Mouse (Mus musculus) left cerebral cortex, postnatal 36 days (tissue): ENCODE data around the gene Sema3g. TPM values are rescaled to one million over a fixed set of nuclear protein-coding genes. Genes with fewer than 3 reads are reported as not detected.
A peak's percentile ranks its signal among the peaks of the same experiment; 100 is the strongest.

Source experiments
- DNase-seq, 2 experiments: peaks; one replicate each; pipeline ENCODE4 v3.0.0; 2021 to 2022; ENCODE audit warnings: low spot score in 2 of 2, mixed read lengths in 1 of 2
- intact Hi-C: fragments of 180-260 bp; cut with DNase I; formaldehyde crosslinking; loops from one replicate; pipeline ENCODE4 v1.15.1; 2025
- total RNA-seq, 2 experiments: library from RNA; stranded (reverse); gene quantifications; 2 replicates each; pipeline ENCODE4 v1.2.3; 2021

Sema3g gene
- total RNA-seq, 2 experiments from 2014 or later: 4.4 to 5.8 TPM

GRCm38 (mm10) chr14:31215157-31216002 is 2.3 kb upstream of the Sema3g start:
- DNase-seq: peak in 1 of 2 experiments; percentile 44
- intact Hi-C loops: loop anchor here (1.0 kb wide), 1 partner anchor 20 kb away; no protein-coding TSS in a partner anchor

- DNase-seq: no peak
- intact Hi-C loops: no loop called here
Measured at GRCm38 (mm10) chr14:31216846-31217245, 814 bp upstream of the Sema3g start, which contains the start of gene Nisch. Gene Nisch (minus strand): TSS chr14:31216946.

GRCm38 (mm10) chr14:31226978-31227377 is 9.3 kb downstream of the Sema3g start:
- peak; percentile 54 to 57 for DNase-seq

GRCm38 (mm10) chr14:31228234-31228633 is 10.6 kb downstream of the Sema3g start:
- no peak for DNase-seq
- intact Hi-C loops: no loop called here

More at GRCm38 (mm10) chr14:31226978-31227377, 9.3 kb downstream of the Sema3g start:
- intact Hi-C loops: no loop called here

GRCm38 (mm10) chr14:31230442-31230841 is 12.8 kb downstream of the Sema3g start:
- DNase-seq: no peak
- intact Hi-C loops: no loop called here

GRCm38 (mm10) chr14:31232404-31233069 is 14.9 kb downstream of the Sema3g start:
- no peak for DNase-seq
- intact Hi-C loops: no loop called here

GRCm38 (mm10) chr14:31233070-31233995 is 15.7 kb downstream of the Sema3g start:
- intact Hi-C loops: no loop called here
- DNase-seq: no peak

GRCm38 (mm10) chr14:31233996-31234591 is 16.4 kb downstream of the Sema3g start:
- peak; percentile 77 to 86 for DNase-seq
- intact Hi-C loops: no loop called here

GRCm38 (mm10) chr14:31237101-31237882 is 19.6 kb downstream of the Sema3g start:
- intact Hi-C loops: no loop called here
- DNase-seq: no peak

- DNase-seq: no peak
- intact Hi-C loops: no loop called here
Measured at GRCm38 (mm10) chr14:31240528-31240927, 22.9 kb downstream of the Sema3g start.

- intact Hi-C loops: no loop called here
- DNase-seq: no peak
Measured at GRCm38 (mm10) chr14:31244777-31245176, 27.1 kb downstream of the Sema3g start.

GRCm38 (mm10) chr14:31245946-31246345 is 28.3 kb downstream of the Sema3g start:
- intact Hi-C loops: no loop called here
- no peak for DNase-seq

GRCm38 (mm10) chr14:31248396-31248795 is 30.7 kb downstream of the Sema3g start:
- intact Hi-C loops: no loop called here
- DNase-seq: no peak

GRCm38 (mm10) chr14:31250222-31251083 is 32.8 kb downstream of the Sema3g start:
- intact Hi-C loops: loop anchor here (5.0 kb wide), 2 partner anchors 43 to 87 kb away; partner anchors contain the start of genes Capn7 and Tnnc1
- no peak for DNase-seq

GRCm38 (mm10) chr14:31251084-31251604 is 33.5 kb downstream of the Sema3g start, which contains the start of the genes Phf7 and Bap1:
Gene Phf7 (minus strand): TSS chr14:31251317.
Gene Bap1 (plus strand): TSS chr14:31251450.
- peak; percentile 96 for DNase-seq
- intact Hi-C loops: loop anchor here (5.0 kb wide), 2 partner anchors 44 to 86 kb away; partner anchors contain the start of genes Capn7 and Tnnc1

- intact Hi-C loops: loop anchor here (5.0 kb wide), 2 partner anchors 44 to 86 kb away; partner anchors contain the start of genes Capn7 and Tnnc1
- no peak for DNase-seq
Measured at GRCm38 (mm10) chr14:31251626-31252025, 34.0 kb downstream of the Sema3g start.

GRCm38 (mm10) chr14:31252091-31252490 is 34.4 kb downstream of the Sema3g start:
- no peak for DNase-seq
- intact Hi-C loops: loop anchor here (5.0 kb wide), 2 partner anchors 45 to 85 kb away; partner anchors contain the start of genes Capn7 and Tnnc1
